Mouse (Mus musculus) liver, embryonic 15.5 days (tissue): ENCODE data around the gene Pde4d. TPM values are rescaled to one million over a fixed set of nuclear protein-coding genes. Genes with fewer than 3 reads are reported as not detected.
A peak's percentile ranks its signal among the peaks of the same experiment; 100 is the strongest.

Source experiments
- ATAC-seq: fragments of 200-750 bp; cut with Nextera tagmentation; 2 replicates; pipeline ENCODE4 v1.8.0; 2017; ENCODE audit warnings: moderate number of reproducible peaks, mild to moderate bottlenecking, moderate library complexity; ENCODE audit not compliant: insufficient read depth
- H3K27ac ChIP-seq: fragments of 300-500 bp; sonication (generic); replicated peaks from 2 replicates; pipeline ENCODE4 v1.5.1; 2015; ENCODE audit warnings: mild to moderate bottlenecking, inconsistent platforms
- H3K27me3 ChIP-seq: fragments of 300-500 bp; sonication (generic); 2 replicates; pipeline ENCODE4 v1.6.1; 2015; ENCODE audit warnings: mild to moderate bottlenecking, inconsistent platforms
- H3K36me3 ChIP-seq: fragments of 300-500 bp; sonication (generic); replicated peaks from 2 replicates; pipeline ENCODE4 v1.6.1; 2015; ENCODE audit warnings: moderate library complexity, mild to moderate bottlenecking, inconsistent platforms
- H3K4me1 ChIP-seq: fragments of 300-500 bp; sonication (generic); replicated peaks from 2 replicates; pipeline ENCODE4 v1.6.1; 2015; ENCODE audit warnings: inconsistent platforms
- H3K4me2 ChIP-seq: fragments of 300-500 bp; sonication (generic); 2 replicates; pipeline ENCODE4 v1.6.1; 2015; ENCODE audit warnings: moderate library complexity, mild to moderate bottlenecking, inconsistent platforms
- H3K4me3 ChIP-seq: fragments of 300-500 bp; sonication (generic); replicated peaks from 2 replicates; pipeline ENCODE4 v1.5.1; 2015; ENCODE audit warnings: mild to moderate bottlenecking, inconsistent platforms
- H3K9ac ChIP-seq: fragments of 300-500 bp; sonication (generic); 2 replicates; pipeline ENCODE4 v1.6.1; 2015; ENCODE audit warnings: moderate library complexity, mild to moderate bottlenecking, inconsistent platforms
- H3K9me3 ChIP-seq: fragments of 300-500 bp; sonication (generic); replicated peaks from 2 replicates; pipeline ENCODE4 v1.6.1; 2016; ENCODE audit warnings: inconsistent platforms
- WGBS: fragments of 180-500 bp; shearing (Covaris S2); methylation state at CpG from one replicate; pipeline ENCODE4 v1.1.7; 2015; ENCODE audit warnings: mixed read lengths; ENCODE audit not compliant: insufficient replicate concordance; 5-methylcytosine and 5-hydroxymethylcytosine counted together
- polyA plus RNA-seq: library from polyadenylated mRNA; unstranded; fragments of >200 nt; fragmentation: Nextera tagmentation; extraction: Ambion mirVana; gene quantifications from 2 replicates; pipeline ENCODE4 v1.2.1, GENCODE M21; 2015

The Pde4d gene
- polyA plus RNA-seq, 1 experiment from 2014 or later: 13.2 TPM

GRCm38 (mm10) chr13:109448121-109448520, 998.4 kb downstream of the Pde4d start:
- 65% methylated on average over 5 of the region's 5 CpGs for WGBS
- Histone ChIP-seq H3K27me3 (no peaks in the 10 kb centered on the region), H3K4me3 (no peak overlapping the region), H3K4me2 (no peak overlapping the region), H3K4me1 (no peaks in the 10 kb centered on the region), H3K9me3 (no peaks in the 10 kb centered on the region), H3K27ac (no peak overlapping the region), H3K9ac (no peak overlapping the region), H3K36me3 (no peaks in the 10 kb centered on the region)
- ATAC-seq: no peak

- Histone ChIP-seq H3K27me3 (no peaks in the 10 kb centered on the region), H3K4me3 (no peak overlapping the region), H3K27ac (no peak overlapping the region), H3K36me3 (no peaks in the 10 kb centered on the region), H3K9ac (no peak overlapping the region), H3K4me1 (no peaks in the 10 kb centered on the region), H3K4me2 (no peak overlapping the region), H3K9me3 (no peaks in the 10 kb centered on the region)
- ATAC-seq: no peak
Observed at GRCm38 (mm10) chr13:109474344-109474743, 1024.6 kb downstream of the Pde4d start.

GRCm38 (mm10) chr13:109481446-109481845, 1031.7 kb downstream of the Pde4d start:
- no peak overlapping the region for H3K4me2 ChIP-seq
- no peaks in the 10 kb centered on the region for H3K4me1 ChIP-seq
- no peak overlapping the region for H3K27ac ChIP-seq
- 60% methylated on average over 7 of the region's 7 CpGs for WGBS
- no peak overlapping the region for H3K4me3 ChIP-seq
- no peak overlapping the region for H3K9ac ChIP-seq
- H3K9me3 ChIP-seq: no peaks in the 10 kb centered on the region
- no peaks in the 10 kb centered on the region for H3K36me3 ChIP-seq
- peak; percentile 66 for ATAC-seq
- H3K27me3 ChIP-seq: no peaks in the 10 kb centered on the region

- WGBS: 66% methylated on average over 6 of the region's 6 CpGs
- H3K4me3 ChIP-seq: no peak overlapping the region
- no peaks in the 10 kb centered on the region for H3K4me1 ChIP-seq
- H3K27ac ChIP-seq: no peak overlapping the region
- no peak overlapping the region for H3K4me2 ChIP-seq
- H3K27me3 ChIP-seq: no peaks in the 10 kb centered on the region
- ATAC-seq: no peak
- H3K9me3 ChIP-seq: no peaks in the 10 kb centered on the region
- H3K9ac ChIP-seq: no peak overlapping the region
- H3K36me3 ChIP-seq: no peaks in the 10 kb centered on the region
Observed at GRCm38 (mm10) chr13:109486166-109486565, 1036.4 kb downstream of the Pde4d start.

- H3K27ac ChIP-seq: no peak overlapping the region
- H3K4me2 ChIP-seq: no peak overlapping the region
- 61% methylated on average over 2 of the region's 2 CpGs for WGBS
- ATAC-seq: no peak
- no peak overlapping the region for H3K4me3 ChIP-seq
- no peaks in the 10 kb centered on the region for H3K4me1 ChIP-seq
- no peaks in the 10 kb centered on the region for H3K27me3 ChIP-seq
- no peaks in the 10 kb centered on the region for H3K36me3 ChIP-seq
- H3K9me3 ChIP-seq: no peaks in the 10 kb centered on the region
- no peak overlapping the region for H3K9ac ChIP-seq
Observed at GRCm38 (mm10) chr13:109487378-109487777, 1037.6 kb downstream of the Pde4d start.

- H3K9ac ChIP-seq: no peak overlapping the region
Observed at GRCm38 (mm10) chr13:109490853-109491252, 1041.1 kb downstream of the Pde4d start.

GRCm38 (mm10) chr13:109491829-109492228, 1042.1 kb downstream of the Pde4d start:
- Histone ChIP-seq H3K27ac (no peak overlapping the region), H3K4me1 (no peaks in the 10 kb centered on the region), H3K27me3 (no peaks in the 10 kb centered on the region), H3K9ac (no peak overlapping the region), H3K9me3 (no peaks in the 10 kb centered on the region), H3K4me2 (no peak overlapping the region), H3K36me3 (no peaks in the 10 kb centered on the region), H3K4me3 (no peak overlapping the region)
- WGBS: 15% methylated on average over 4 of the region's 4 CpGs
- ATAC-seq: no peak

More at GRCm38 (mm10) chr13:109490853-109491252, 1041.1 kb downstream of the Pde4d start:
- no peak for ATAC-seq
- Histone ChIP-seq H3K4me3 (no peak overlapping the region), H3K36me3 (no peaks in the 10 kb centered on the region), H3K27ac (no peak overlapping the region), H3K4me1 (no peaks in the 10 kb centered on the region), H3K9me3 (no peaks in the 10 kb centered on the region), H3K4me2 (no peak overlapping the region), H3K27me3 (no peaks in the 10 kb centered on the region)
- WGBS: 56% methylated on average over 2 of the region's 2 CpGs

- Histone ChIP-seq H3K27ac (no peak overlapping the region), H3K9ac (no peak overlapping the region), H3K4me3 (no peak overlapping the region), H3K4me2 (no peak overlapping the region), H3K9me3 (no peaks in the 10 kb centered on the region), H3K27me3 (no peaks in the 10 kb centered on the region), H3K36me3 (no peaks in the 10 kb centered on the region), H3K4me1 (no peaks in the 10 kb centered on the region)
- WGBS: 63% methylated on average over 9 of the region's 9 CpGs
- no peak for ATAC-seq
Observed at GRCm38 (mm10) chr13:109500336-109500735, 1050.6 kb downstream of the Pde4d start.

GRCm38 (mm10) chr13:109502796-109503195, 1053.0 kb downstream of the Pde4d start:
- no peaks in the 10 kb centered on the region for H3K27me3 ChIP-seq
- H3K9me3 ChIP-seq: no peaks in the 10 kb centered on the region
- H3K4me2 ChIP-seq: no peak overlapping the region
- H3K36me3 ChIP-seq: no peaks in the 10 kb centered on the region
- 0 out of 2 replicates have a peak overlapping the region, but pooled peaks have one; percentile 5 for H3K27ac ChIP-seq
- H3K4me1 ChIP-seq: no peaks in the 10 kb centered on the region
- no peak overlapping the region for H3K4me3 ChIP-seq
- peak; percentile 78 for ATAC-seq
- H3K9ac ChIP-seq: no peak overlapping the region
- 45% methylated on average over 7 of the region's 7 CpGs for WGBS

- H3K4me2 ChIP-seq: no peak overlapping the region
- no peaks in the 10 kb centered on the region for H3K27me3 ChIP-seq
- H3K9ac ChIP-seq: no peak overlapping the region
- WGBS: 58% methylated on average over 7 of the region's 7 CpGs
- ATAC-seq: no peak
- no peak overlapping the region for H3K27ac ChIP-seq
- H3K4me1 ChIP-seq: no peaks in the 10 kb centered on the region
- no peaks in the 10 kb centered on the region for H3K9me3 ChIP-seq
- no peak overlapping the region for H3K4me3 ChIP-seq
- H3K36me3 ChIP-seq: no peaks in the 10 kb centered on the region
Observed at GRCm38 (mm10) chr13:109506754-109507153, 1057.0 kb downstream of the Pde4d start.

- no peaks in the 10 kb centered on the region for H3K4me1 ChIP-seq
- WGBS: 52% methylated on average over 4 of the region's 4 CpGs
- no peak for ATAC-seq
Observed at GRCm38 (mm10) chr13:109508472-109508871, 1058.7 kb downstream of the Pde4d start.

GRCm38 (mm10) chr13:109518194-109518593, 1068.4 kb downstream of the Pde4d start:
- no peak for ATAC-seq
- no peaks in the 10 kb centered on the region for H3K36me3 ChIP-seq
- 65% methylated on average over 1 of the region's 1 CpGs for WGBS

More at GRCm38 (mm10) chr13:109508472-109508871, 1058.7 kb downstream of the Pde4d start:
- no peaks in the 10 kb centered on the region for H3K27me3 ChIP-seq
- no peak overlapping the region for H3K4me2 ChIP-seq
- H3K27ac ChIP-seq: no peak overlapping the region
- no peak overlapping the region for H3K4me3 ChIP-seq
- H3K36me3 ChIP-seq: no peaks in the 10 kb centered on the region
- H3K9ac ChIP-seq: no peak overlapping the region
- H3K9me3 ChIP-seq: no peaks in the 10 kb centered on the region

More at GRCm38 (mm10) chr13:109518194-109518593, 1068.4 kb downstream of the Pde4d start:
- no peak overlapping the region for H3K4me2 ChIP-seq
- no peak overlapping the region for H3K27ac ChIP-seq
- no peaks in the 10 kb centered on the region for H3K4me1 ChIP-seq
- no peak overlapping the region for H3K9ac ChIP-seq
- H3K4me3 ChIP-seq: no peak overlapping the region
- H3K27me3 ChIP-seq: no peaks in the 10 kb centered on the region
- no peaks in the 10 kb centered on the region for H3K9me3 ChIP-seq
